Mouse (Mus musculus): ENCODE results near the gene Gatb. TPM values are rescaled to one million over a fixed set of nuclear protein-coding genes. Genes with fewer than 3 reads are reported as not detected.

Gatb gene
- polyA plus RNA-seq, 1 experiment from 2014 or later = 23.2 TPM

DNA sequence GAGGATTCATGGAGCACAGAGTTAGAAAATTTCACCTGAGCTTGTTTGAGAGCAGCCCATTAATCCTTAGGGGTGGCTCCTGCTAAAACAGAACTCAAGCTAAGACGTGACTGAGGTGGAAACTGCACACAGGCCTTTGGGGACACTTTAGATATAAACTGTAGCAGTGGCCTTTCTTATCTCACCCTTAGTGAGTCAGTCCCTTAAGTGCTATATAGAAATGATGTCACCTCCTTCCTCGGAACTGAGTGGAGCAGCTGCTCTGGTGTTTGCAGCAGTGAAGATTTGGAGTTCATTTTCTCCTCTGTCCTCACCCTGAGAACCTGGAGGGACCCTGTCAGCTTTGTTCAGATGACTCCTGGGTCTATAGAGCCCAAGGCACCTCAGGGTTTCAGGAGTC is 14.8 kb downstream of the Gatb start:
- WGBS = 74% methylated on average over 2 of the region's 2 CpGs
- H3K4me1 ChIP-seq (ENCODE audit: control insufficient read depth, insufficient read depth, low read length) = no peaks in the 10 kb centered on the region
- H3K4me3 ChIP-seq (ENCODE audit: low read depth, low read length) = no peak overlapping the region
- no peak for ATAC-seq
- no peaks in the 10 kb centered on the region for H3K9me3 ChIP-seq (replicated peaks; ENCODE audit: control insufficient read depth, low read length, poor library complexity, severe bottlenecking)
- no peak overlapping the region for H3K27ac ChIP-seq (ENCODE audit: low read length)
- no peak overlapping the region for H3K4me2 ChIP-seq (ENCODE audit: low read length)
- no peaks in the 10 kb centered on the region for H3K27me3 ChIP-seq (ENCODE audit: control insufficient read depth, insufficient read depth, low read depth, low read length)
- H3K36me3 ChIP-seq (ENCODE audit: control insufficient read depth, insufficient read depth, low read length) = no peaks in the 10 kb centered on the region
- H3K9ac ChIP-seq (ENCODE audit: low read depth, low read length) = no peak overlapping the region

DNA sequence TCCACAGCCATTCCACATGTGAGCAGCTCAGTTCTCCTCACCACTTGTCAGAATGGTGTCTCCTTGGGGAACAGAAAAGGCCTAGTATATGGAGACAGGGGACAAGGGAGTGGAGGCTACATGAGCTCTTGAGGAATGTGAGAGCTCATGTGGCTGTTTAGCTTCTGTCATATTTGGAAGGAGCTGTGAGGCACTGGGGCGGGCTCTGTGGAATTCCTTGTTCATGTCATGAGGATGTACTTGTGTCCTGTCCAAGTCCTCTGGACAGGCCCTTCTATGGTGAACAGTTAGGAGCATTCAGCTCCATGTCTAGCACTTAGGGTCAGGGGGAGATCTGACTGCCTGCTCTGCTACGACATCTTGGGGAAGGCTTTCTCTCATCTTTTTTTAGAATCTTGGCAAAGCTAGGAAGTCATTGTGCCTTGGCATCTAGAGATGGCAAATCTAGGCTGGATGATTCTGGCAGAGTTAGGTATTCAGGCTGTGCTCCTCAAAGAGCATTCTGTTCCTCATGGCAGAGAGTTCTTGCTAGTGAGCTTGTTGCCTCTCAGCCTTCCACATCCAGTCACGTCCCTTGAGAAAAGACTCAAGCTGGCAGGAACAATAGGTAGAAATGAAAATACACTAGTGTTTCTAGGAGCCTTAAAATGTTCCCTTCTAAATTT is 16.3 kb downstream of the Gatb start:
- no peak overlapping the region for H3K27ac ChIP-seq (ENCODE audit: low read length)
- H3K36me3 ChIP-seq (ENCODE audit: control insufficient read depth, insufficient read depth, low read length) = no peaks in the 10 kb centered on the region
- no peaks in the 10 kb centered on the region for H3K27me3 ChIP-seq (ENCODE audit: control insufficient read depth, insufficient read depth, low read depth, low read length)
- no peak overlapping the region for H3K9ac ChIP-seq (ENCODE audit: low read depth, low read length)
- no peak for ATAC-seq
- no peaks in the 10 kb centered on the region for H3K9me3 ChIP-seq (replicated peaks; ENCODE audit: control insufficient read depth, low read length, poor library complexity, severe bottlenecking)
- 90% methylated on average over 3 of the region's 3 CpGs for WGBS
- no peak overlapping the region for H3K4me2 ChIP-seq (ENCODE audit: low read length)
- no peak overlapping the region for H3K4me3 ChIP-seq (ENCODE audit: low read depth, low read length)
- no peaks in the 10 kb centered on the region for H3K4me1 ChIP-seq (ENCODE audit: control insufficient read depth, insufficient read depth, low read length)

DNA sequence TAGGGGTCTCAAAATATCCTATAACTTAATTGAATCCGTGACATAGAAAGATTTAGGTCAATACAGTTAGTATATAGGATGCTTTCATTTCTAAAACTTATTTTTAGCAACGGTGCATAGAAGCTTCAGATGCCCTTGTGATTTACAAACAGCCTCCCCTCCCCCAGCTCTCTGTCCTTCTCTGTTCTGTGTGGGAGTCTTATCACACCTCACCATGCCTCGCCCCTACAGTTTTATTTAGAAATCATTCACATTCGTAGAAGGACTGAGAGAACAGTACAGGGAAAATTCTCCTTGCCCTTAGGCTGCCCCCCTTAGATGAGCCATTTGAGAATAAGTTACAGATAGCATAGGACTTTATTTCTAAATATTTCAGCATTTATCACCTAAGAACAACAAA is 18.1 kb downstream of the Gatb start:
- Histone ChIP-seq H3K9ac (ENCODE audit: low read depth, low read length) (no peak overlapping the region), H3K27me3 (ENCODE audit: control insufficient read depth, insufficient read depth, low read depth, low read length) (no peaks in the 10 kb centered on the region), H3K36me3 (ENCODE audit: control insufficient read depth, insufficient read depth, low read length) (no peaks in the 10 kb centered on the region), H3K9me3 (replicated peaks; ENCODE audit: control insufficient read depth, low read length, poor library complexity, severe bottlenecking) (no peaks in the 10 kb centered on the region), H3K4me2 (ENCODE audit: low read length) (no peak overlapping the region), H3K4me1 (ENCODE audit: control insufficient read depth, insufficient read depth, low read length) (no peaks in the 10 kb centered on the region), H3K4me3 (ENCODE audit: low read depth, low read length) (no peak overlapping the region), H3K27ac (ENCODE audit: low read length) (no peak overlapping the region)
- WGBS = 76% methylated on average over 4 of the region's 4 CpGs
- ATAC-seq = no peak

DNA sequence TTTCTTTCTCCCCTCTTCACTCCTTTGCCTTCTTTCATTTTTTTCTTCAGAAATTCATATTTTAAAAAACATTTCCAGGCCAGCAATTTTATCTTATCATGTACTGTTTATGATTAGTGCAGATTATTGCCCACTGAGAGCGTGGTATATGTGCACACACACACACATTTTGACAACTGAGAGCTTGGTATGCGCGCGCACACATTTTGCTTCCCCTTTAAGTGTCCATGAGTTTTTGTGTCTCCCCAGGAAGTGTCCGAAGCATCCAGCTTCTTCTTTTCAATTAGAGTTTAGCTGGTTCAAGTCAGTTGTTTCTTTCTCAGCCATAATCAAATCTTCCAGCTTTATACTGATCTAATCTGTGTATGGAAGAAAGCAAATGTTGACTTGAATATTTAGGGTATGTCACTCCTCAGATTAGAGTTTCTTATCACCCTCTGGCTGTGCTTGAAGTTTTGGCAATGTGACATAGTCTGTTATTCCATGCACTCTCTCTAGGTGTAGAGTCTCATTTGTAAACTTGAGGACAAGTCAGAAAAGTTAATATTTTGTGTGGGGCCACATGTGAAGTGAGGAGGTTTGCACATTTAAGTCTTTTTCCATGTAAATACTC is 18.8 kb downstream of the Gatb start:
- H3K9me3 ChIP-seq (replicated peaks; ENCODE audit: control insufficient read depth, low read length, poor library complexity, severe bottlenecking) = no peaks in the 10 kb centered on the region
- ATAC-seq = no peak
- H3K4me2 ChIP-seq (ENCODE audit: low read length) = no peak overlapping the region
- no peak overlapping the region for H3K4me3 ChIP-seq (ENCODE audit: low read depth, low read length)
- H3K27ac ChIP-seq (ENCODE audit: low read length) = no peak overlapping the region
- no peaks in the 10 kb centered on the region for H3K27me3 ChIP-seq (ENCODE audit: control insufficient read depth, insufficient read depth, low read depth, low read length)
- H3K9ac ChIP-seq (ENCODE audit: low read depth, low read length) = no peak overlapping the region
- no peaks in the 10 kb centered on the region for H3K4me1 ChIP-seq (ENCODE audit: control insufficient read depth, insufficient read depth, low read length)
- WGBS = 92% methylated on average over 5 of the region's 5 CpGs
- H3K36me3 ChIP-seq (ENCODE audit: control insufficient read depth, insufficient read depth, low read length) = no peaks in the 10 kb centered on the region

DNA sequence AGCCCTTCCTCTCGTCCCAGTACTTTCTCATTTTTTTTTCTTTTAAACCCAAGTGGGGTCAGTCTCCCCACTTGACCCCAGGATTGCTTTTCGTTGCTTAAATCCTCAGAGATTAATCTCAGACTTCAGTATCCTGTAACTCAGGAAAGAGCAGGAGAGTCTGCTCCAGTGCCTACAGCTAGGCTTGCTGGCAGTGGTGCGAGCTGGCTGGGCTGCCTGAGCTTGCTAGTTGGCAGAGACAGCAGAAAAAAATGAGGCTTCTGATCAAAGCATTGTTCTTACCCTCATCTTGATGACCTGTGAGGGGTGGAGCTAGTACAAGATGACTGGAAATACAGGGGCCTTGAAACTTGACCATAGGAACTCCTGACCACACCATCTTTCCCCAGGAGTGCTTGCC is 20.5 kb downstream of the Gatb start:
- H3K27me3 ChIP-seq (ENCODE audit: control insufficient read depth, insufficient read depth, low read depth, low read length) = no peaks in the 10 kb centered on the region
- no peaks in the 10 kb centered on the region for H3K4me1 ChIP-seq (ENCODE audit: control insufficient read depth, insufficient read depth, low read length)
- H3K27ac ChIP-seq (ENCODE audit: low read length) = no peak overlapping the region
- H3K36me3 ChIP-seq (ENCODE audit: control insufficient read depth, insufficient read depth, low read length) = no peaks in the 10 kb centered on the region
- ATAC-seq = no peak
- H3K4me2 ChIP-seq (ENCODE audit: low read length) = no peak overlapping the region
- H3K4me3 ChIP-seq (ENCODE audit: low read depth, low read length) = no peak overlapping the region
- no peak overlapping the region for H3K9ac ChIP-seq (ENCODE audit: low read depth, low read length)
- H3K9me3 ChIP-seq (replicated peaks; ENCODE audit: control insufficient read depth, low read length, poor library complexity, severe bottlenecking) = no peaks in the 10 kb centered on the region
- whole genome bisulfite sequencing = 72% methylated on average over 3 of the region's 3 CpGs

DNA sequence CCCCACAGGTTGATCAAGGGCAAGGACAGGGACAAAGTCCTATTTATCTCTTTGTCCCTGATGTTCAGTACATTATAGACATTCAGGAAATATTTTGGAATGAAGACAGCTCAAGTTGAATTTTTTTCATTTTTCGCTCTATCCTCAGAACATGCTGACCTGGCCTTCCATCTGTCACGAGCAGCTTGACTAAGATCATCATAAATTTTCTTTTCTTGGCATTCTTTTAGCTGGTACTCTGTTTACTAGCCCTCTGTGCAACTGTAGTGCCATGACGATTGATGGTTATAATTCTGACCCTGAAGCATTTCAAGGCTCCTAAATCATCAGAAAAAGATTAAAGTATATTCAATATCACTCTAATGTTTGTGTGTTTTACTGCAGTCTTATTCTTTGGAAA is 25.6 kb downstream of the Gatb start:
- H3K36me3 ChIP-seq (ENCODE audit: control insufficient read depth, insufficient read depth, low read length) = no peaks in the 10 kb centered on the region
- WGBS = 89% methylated on average over 3 of the region's 3 CpGs
- H3K27me3 ChIP-seq (ENCODE audit: control insufficient read depth, insufficient read depth, low read depth, low read length) = no peaks in the 10 kb centered on the region
- peaks cover 3% of the 10 kb centered on the region for H3K4me1 ChIP-seq (ENCODE audit: control insufficient read depth, insufficient read depth, low read length)
- ATAC-seq = no peak
- H3K27ac ChIP-seq (ENCODE audit: low read length) = no peak overlapping the region
- no peak overlapping the region for H3K4me3 ChIP-seq (ENCODE audit: low read depth, low read length)
- H3K4me2 ChIP-seq (ENCODE audit: low read length) = no peak overlapping the region
- H3K9ac ChIP-seq (ENCODE audit: low read depth, low read length) = no peak overlapping the region
- H3K9me3 ChIP-seq (replicated peaks; ENCODE audit: control insufficient read depth, low read length, poor library complexity, severe bottlenecking) = no peaks in the 10 kb centered on the region

DNA sequence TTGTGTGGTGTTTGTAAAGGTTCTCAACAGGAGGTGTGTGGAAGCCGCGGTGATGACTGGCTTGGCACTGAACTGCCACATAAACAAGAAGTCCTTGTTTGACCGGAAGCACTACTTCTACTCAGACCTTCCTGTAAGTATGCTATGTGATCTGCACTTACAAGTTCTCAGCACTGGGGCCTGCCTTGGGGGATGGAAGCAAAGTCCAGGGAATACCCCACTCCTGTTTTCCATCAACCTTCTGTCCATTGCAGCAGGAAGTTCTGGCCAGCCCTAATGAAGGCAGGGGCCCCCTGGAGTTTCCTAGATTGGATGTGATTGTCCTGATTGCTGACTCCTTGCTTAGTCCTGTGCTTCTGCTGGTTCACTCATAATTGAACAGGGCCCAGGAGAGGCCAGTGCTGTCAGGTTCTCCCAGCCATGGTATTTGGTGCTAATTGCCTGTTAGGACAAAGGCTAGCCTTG is 28.0 kb downstream of the Gatb start:
- Histone ChIP-seq H3K4me3 (ENCODE audit: low read depth, low read length) (no peak overlapping the region), H3K9ac (ENCODE audit: low read depth, low read length) (no peak overlapping the region), H3K4me1 (ENCODE audit: control insufficient read depth, insufficient read depth, low read length) (peaks cover 3% of the 10 kb centered on the region), H3K4me2 (ENCODE audit: low read length) (no peak overlapping the region), H3K27ac (ENCODE audit: low read length) (no peak overlapping the region), H3K27me3 (ENCODE audit: control insufficient read depth, insufficient read depth, low read depth, low read length) (no peaks in the 10 kb centered on the region), H3K36me3 (ENCODE audit: control insufficient read depth, insufficient read depth, low read length) (no peaks in the 10 kb centered on the region), H3K9me3 (replicated peaks; ENCODE audit: control insufficient read depth, low read length, poor library complexity, severe bottlenecking) (no peaks in the 10 kb centered on the region)
- no peak for ATAC-seq
- WGBS = 53% methylated on average over 3 of the region's 3 CpGs

DNA sequence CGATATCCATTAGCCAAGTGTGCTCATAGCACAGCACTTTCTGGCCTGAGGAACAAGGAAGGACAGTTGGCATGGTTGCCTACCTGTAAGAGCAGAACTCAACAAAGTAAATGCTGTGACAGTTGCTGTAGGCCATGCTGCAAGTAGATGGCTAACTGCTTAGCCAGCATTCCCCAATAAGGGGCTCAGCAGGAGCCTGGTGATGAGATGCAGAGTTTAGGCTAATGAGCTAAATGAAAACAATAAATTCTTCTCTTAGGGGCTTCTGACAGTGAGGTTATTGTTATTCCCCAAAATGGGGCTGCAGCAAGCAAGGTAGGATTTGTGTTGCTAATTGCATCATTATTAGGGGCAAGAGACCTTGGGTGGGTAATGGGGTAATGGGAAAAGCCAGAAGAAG is 29.9 kb downstream of the Gatb start:
- no peaks in the 10 kb centered on the region for H3K9me3 ChIP-seq (replicated peaks; ENCODE audit: control insufficient read depth, low read length, poor library complexity, severe bottlenecking)
- no peaks in the 10 kb centered on the region for H3K27me3 ChIP-seq (ENCODE audit: control insufficient read depth, insufficient read depth, low read depth, low read length)
- no peak overlapping the region for H3K4me3 ChIP-seq (ENCODE audit: low read depth, low read length)
- no peak overlapping the region for H3K4me2 ChIP-seq (ENCODE audit: low read length)
- H3K27ac ChIP-seq (ENCODE audit: low read length) = no peak overlapping the region
- peaks cover 3% of the 10 kb centered on the region for H3K4me1 ChIP-seq (ENCODE audit: control insufficient read depth, insufficient read depth, low read length)
- no peaks in the 10 kb centered on the region for H3K36me3 ChIP-seq (ENCODE audit: control insufficient read depth, insufficient read depth, low read length)
- no peak overlapping the region for H3K9ac ChIP-seq (ENCODE audit: low read depth, low read length)
- WGBS = 72% methylated on average over 1 of the region's 1 CpGs
- ATAC-seq = no peak

DNA sequence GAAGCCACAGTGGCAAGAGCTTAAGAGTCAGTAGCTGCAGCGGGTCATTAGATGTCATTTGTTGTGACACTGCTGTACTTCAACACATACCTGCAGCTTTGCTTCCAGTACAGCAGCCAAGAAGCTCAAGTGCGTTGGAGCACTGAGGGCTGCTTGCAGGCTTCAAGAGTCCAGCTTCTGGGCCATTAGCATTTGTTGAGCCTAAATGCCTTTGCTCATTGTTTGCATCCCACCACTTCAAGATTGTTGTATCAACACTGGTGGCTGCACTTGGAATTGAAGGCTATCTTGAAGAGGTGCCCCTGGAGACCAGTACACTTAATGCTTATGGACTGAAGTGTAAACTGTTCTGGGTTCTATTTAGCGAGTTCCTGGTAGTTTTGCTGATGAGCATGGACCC is 33.0 kb downstream of the Gatb start:
- Histone ChIP-seq H3K4me2 (ENCODE audit: low read length) (no peak overlapping the region), H3K27ac (ENCODE audit: low read length) (no peak overlapping the region), H3K36me3 (ENCODE audit: control insufficient read depth, insufficient read depth, low read length) (no peaks in the 10 kb centered on the region), H3K4me3 (ENCODE audit: low read depth, low read length) (no peak overlapping the region), H3K4me1 (ENCODE audit: control insufficient read depth, insufficient read depth, low read length) (peaks cover 3% of the 10 kb centered on the region), H3K9me3 (replicated peaks; ENCODE audit: control insufficient read depth, low read length, poor library complexity, severe bottlenecking) (no peaks in the 10 kb centered on the region), H3K9ac (ENCODE audit: low read depth, low read length) (no peak overlapping the region), H3K27me3 (ENCODE audit: control insufficient read depth, insufficient read depth, low read depth, low read length) (no peaks in the 10 kb centered on the region)
- 97% methylated on average over 3 of the region's 3 CpGs for WGBS
- ATAC-seq = no peak
